Mouse (Mus musculus): Measurements from ENCODE around the gene Qpct. TPM values are rescaled to one million over a fixed set of nuclear protein-coding genes. Genes with fewer than 3 reads are reported as not detected.

Gene Qpct
- polyA plus RNA-seq, 1 experiment from 2014 or later: 13.7 TPM

GRCm38 (mm10) chr17:79031569-79031968, 20.1 kb upstream of the Qpct start:
- no peak overlapping the region for H3K27ac ChIP-seq (replicated peaks)
- no peaks in the 10 kb centered on the region for H3K9me3 ChIP-seq (replicated peaks)
- no peaks in the 10 kb centered on the region for H3K36me3 ChIP-seq
- no peak for ATAC-seq (ENCODE audit: insufficient number of reproducible peaks, low FRiP score, low TSS enrichment, low read depth)
- no peak overlapping the region for H3K9ac ChIP-seq
- no peaks in the 10 kb centered on the region for H3K4me1 ChIP-seq
- H3K27me3 ChIP-seq: no peaks in the 10 kb centered on the region
- H3K4me2 ChIP-seq (replicated peaks): no peak overlapping the region
- WGBS: 77% methylated on average over 5 of the region's 5 CpGs
- H3K4me3 ChIP-seq (replicated peaks): no peak overlapping the region

DNA sequence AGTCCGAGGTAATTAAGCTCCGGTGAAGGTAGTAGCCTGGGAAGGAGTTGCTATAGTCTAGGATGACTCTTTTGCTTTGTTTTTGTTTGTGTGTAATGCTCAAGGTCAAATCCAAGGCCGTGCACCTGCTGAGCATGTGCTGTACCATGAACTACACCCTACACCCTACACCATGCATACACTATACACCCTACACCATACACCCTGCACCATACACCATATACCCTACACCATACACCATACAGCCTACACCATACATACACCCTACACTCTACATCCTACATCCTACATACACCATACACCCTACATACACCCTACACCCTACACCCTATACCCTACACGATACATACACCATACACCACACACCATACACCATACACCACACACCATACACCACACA, 18.9 kb upstream of the Qpct start:
- H3K4me3 ChIP-seq (replicated peaks): no peak overlapping the region
- H3K4me2 ChIP-seq (replicated peaks): no peak overlapping the region
- ATAC-seq (ENCODE audit: insufficient number of reproducible peaks, low FRiP score, low TSS enrichment, low read depth): no peak
- no peak overlapping the region for H3K27ac ChIP-seq (replicated peaks)
- no peak overlapping the region for H3K9ac ChIP-seq
- H3K4me1 ChIP-seq: no peaks in the 10 kb centered on the region
- H3K27me3 ChIP-seq: no peaks in the 10 kb centered on the region
- WGBS: 77% methylated on average over 4 of the region's 4 CpGs
- H3K9me3 ChIP-seq (replicated peaks): no peaks in the 10 kb centered on the region
- no peaks in the 10 kb centered on the region for H3K36me3 ChIP-seq

DNA sequence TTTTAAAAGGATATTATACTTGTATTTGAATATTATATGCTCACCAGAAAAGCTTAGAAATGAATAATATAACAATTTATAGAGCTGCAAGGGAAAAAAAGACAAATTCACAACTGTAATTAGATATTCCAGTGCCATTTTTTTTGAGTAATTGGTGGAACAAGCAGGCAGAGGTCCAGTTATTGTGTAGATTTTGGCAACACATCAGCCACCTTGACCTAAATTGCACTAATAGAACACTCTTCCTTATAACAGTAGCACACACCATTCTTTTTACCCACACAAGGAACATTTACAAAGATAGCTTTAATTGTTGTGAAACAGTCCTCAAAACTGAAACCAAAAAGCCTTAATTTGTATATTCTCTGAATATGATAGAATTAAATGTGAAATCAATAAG, 12.0 kb upstream of the Qpct start:
- no peak for ATAC-seq (ENCODE audit: insufficient number of reproducible peaks, low FRiP score, low TSS enrichment, low read depth)
- Histone ChIP-seq H3K9ac (no peak overlapping the region), H3K27me3 (no peaks in the 10 kb centered on the region), H3K27ac (replicated peaks) (no peak overlapping the region), H3K36me3 (no peaks in the 10 kb centered on the region), H3K4me2 (replicated peaks) (no peak overlapping the region), H3K4me1 (no peaks in the 10 kb centered on the region), H3K4me3 (replicated peaks) (no peak overlapping the region), H3K9me3 (replicated peaks) (no peaks in the 10 kb centered on the region)

DNA sequence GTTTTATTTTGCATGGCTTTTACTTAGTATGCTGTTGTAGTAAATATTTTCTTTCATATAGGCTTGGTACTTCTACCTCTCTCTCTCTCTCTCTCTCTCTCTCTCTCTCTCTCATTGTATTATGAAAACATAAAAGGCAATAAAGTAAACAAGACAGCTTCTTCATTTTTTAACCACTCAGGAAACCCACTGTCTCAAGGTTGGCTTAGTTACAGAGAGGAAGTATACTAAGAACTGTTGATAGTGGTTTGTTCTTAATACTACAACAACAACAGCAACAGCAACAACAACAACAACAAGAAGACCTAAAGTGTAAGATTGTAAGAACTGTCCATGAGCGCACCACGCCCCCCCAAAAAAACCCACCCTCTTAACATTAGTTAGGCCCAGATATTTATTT, 8.0 kb upstream of the Qpct start:
- no peaks in the 10 kb centered on the region for H3K4me1 ChIP-seq
- no peak overlapping the region for H3K27ac ChIP-seq (replicated peaks)
- H3K36me3 ChIP-seq: no peaks in the 10 kb centered on the region
- H3K27me3 ChIP-seq: no peaks in the 10 kb centered on the region
- ATAC-seq (ENCODE audit: insufficient number of reproducible peaks, low FRiP score, low TSS enrichment, low read depth): no peak
- 100% methylated on average over 2 of the region's 2 CpGs for WGBS
- H3K4me3 ChIP-seq (replicated peaks): no peak overlapping the region
- H3K4me2 ChIP-seq (replicated peaks): no peak overlapping the region
- H3K9me3 ChIP-seq (replicated peaks): no peaks in the 10 kb centered on the region
- no peak overlapping the region for H3K9ac ChIP-seq

GRCm38 (mm10) chr17:79052088-79052812, 544 bp downstream of the Qpct start:
- Histone ChIP-seq H3K9ac (peak overlapping the region; percentile 35), H3K9me3 (replicated peaks) (no peaks in the 10 kb centered on the region), H3K27me3 (peaks cover 9% of the 10 kb centered on the region; the same call in 1 of the 2 replicates), H3K4me3 (replicated peaks) (peak overlapping the region; percentile 44), H3K4me1 (peaks cover 12% of the 10 kb centered on the region; the same call in 1 of the 2 replicates), H3K4me2 (replicated peaks) (peak overlapping the region; percentile 93), H3K36me3 (no peaks in the 10 kb centered on the region), H3K27ac (replicated peaks) (no peak overlapping the region)
- WGBS: 0% methylated on average over 45 of the region's 45 CpGs
- ATAC-seq (ENCODE audit: insufficient number of reproducible peaks, low FRiP score, low TSS enrichment, low read depth): peak; percentile 79

GRCm38 (mm10) chr17:79058271-79058670, 6.6 kb downstream of the Qpct start:
- H3K4me3 ChIP-seq (replicated peaks): no peak overlapping the region
- no peak overlapping the region for H3K9ac ChIP-seq
- WGBS: 47% methylated on average over 6 of the region's 6 CpGs
- H3K27me3 ChIP-seq: peaks cover 4% of the 10 kb centered on the region; the same call in 1 of the 2 replicates
- no peak overlapping the region for H3K4me2 ChIP-seq (replicated peaks)
- no peaks in the 10 kb centered on the region for H3K36me3 ChIP-seq
- no peaks in the 10 kb centered on the region for H3K9me3 ChIP-seq (replicated peaks)
- 0 out of 2 replicates have a peak, but pooled peaks cover 3% of the 10 kb centered on the region for H3K4me1 ChIP-seq
- no peak overlapping the region for H3K27ac ChIP-seq (replicated peaks)
- ATAC-seq (ENCODE audit: insufficient number of reproducible peaks, low FRiP score, low TSS enrichment, low read depth): no peak

DNA sequence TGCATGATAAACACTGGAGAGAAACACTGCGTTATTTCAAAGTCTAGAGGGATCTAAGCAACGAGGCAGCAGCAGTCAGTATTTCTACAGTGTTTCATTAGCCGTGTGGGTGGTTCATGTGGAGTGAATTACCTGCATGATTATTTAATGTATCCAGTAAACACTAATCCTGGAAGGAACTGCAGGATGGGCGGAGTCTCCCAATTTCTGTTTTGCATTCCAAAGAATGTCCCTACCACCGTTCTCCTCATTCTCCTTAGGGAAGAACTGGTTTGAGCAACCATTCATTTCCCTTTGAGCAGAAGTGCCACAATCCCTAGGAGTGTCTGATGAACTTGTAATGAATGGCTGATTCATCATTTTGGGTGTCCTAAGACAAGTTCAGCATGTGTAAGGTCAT, 8.5 kb downstream of the Qpct start:
- Histone ChIP-seq H3K36me3 (no peaks in the 10 kb centered on the region), H3K27ac (replicated peaks) (no peak overlapping the region), H3K9ac (no peak overlapping the region), H3K4me1 (0 out of 2 replicates have a peak, but pooled peaks cover 3% of the 10 kb centered on the region), H3K9me3 (replicated peaks) (no peaks in the 10 kb centered on the region), H3K4me3 (replicated peaks) (no peak overlapping the region), H3K4me2 (replicated peaks) (no peak overlapping the region), H3K27me3 (no peaks in the 10 kb centered on the region)
- 44% methylated on average over 5 of the region's 5 CpGs for WGBS
- ATAC-seq (ENCODE audit: insufficient number of reproducible peaks, low FRiP score, low TSS enrichment, low read depth): no peak

DNA sequence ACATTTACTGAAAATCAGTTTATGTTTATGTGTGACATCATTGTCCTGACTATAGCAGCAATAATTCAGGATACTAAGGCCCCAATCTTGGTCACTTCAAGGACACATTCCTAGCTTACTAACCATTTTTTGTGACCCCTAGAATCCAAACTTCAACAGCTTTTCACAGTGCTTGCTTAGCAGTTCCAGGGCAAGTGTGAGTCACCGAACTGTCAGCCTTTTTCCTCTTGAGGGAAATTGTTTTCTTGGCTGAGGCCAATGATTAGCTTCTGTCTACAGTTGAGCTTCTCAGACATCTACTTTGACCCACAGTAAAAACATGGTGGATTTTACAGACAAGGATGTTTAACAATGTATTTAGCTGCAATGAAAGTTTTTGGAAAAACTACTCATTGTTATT, 12.5 kb downstream of the Qpct start:
- 73% methylated on average over 1 of the region's 1 CpGs for WGBS
- Histone ChIP-seq H3K4me2 (replicated peaks) (no peak overlapping the region), H3K4me3 (replicated peaks) (no peak overlapping the region), H3K27ac (replicated peaks) (no peak overlapping the region), H3K9me3 (replicated peaks) (no peaks in the 10 kb centered on the region), H3K9ac (no peak overlapping the region), H3K36me3 (no peaks in the 10 kb centered on the region), H3K4me1 (peaks cover 4% of the 10 kb centered on the region; the same call in 1 of the 2 replicates), H3K27me3 (no peaks in the 10 kb centered on the region)
- no peak for ATAC-seq (ENCODE audit: insufficient number of reproducible peaks, low FRiP score, low TSS enrichment, low read depth)

DNA sequence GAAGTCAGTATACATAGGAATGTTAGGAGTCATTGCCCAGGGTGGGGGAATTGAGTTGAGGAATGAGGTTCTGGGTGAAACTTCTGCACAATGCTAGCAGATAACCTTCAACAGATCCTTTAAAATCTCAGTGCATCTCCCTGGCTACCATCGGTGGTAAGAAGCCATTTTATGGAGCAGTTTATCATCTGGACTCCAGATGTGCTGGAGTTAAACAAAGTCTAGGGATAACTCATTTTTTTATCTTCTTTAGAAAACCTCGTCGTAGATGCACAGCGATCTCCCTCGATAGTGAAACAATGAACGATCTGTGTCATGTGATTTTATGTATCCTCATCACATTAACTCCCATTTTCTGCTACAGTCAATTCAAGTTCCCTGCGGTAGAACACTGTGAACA, 16.9 kb downstream of the Qpct start:
- ATAC-seq (ENCODE audit: insufficient number of reproducible peaks, low FRiP score, low TSS enrichment, low read depth): no peak
- WGBS: 36% methylated on average over 7 of the region's 7 CpGs
- H3K27ac ChIP-seq (replicated peaks): peak overlapping the region; percentile 73

GRCm38 (mm10) chr17:79069019-79069418, 17.3 kb downstream of the Qpct start:
- H3K4me2 ChIP-seq (replicated peaks): no peak overlapping the region; the same call in 1 of the 2 replicates
- peak; percentile 84 for ATAC-seq (ENCODE audit: insufficient number of reproducible peaks, low FRiP score, low TSS enrichment, low read depth)
- no peaks in the 10 kb centered on the region for H3K27me3 ChIP-seq

More for the DNA sequence above, 16.9 kb downstream of the Qpct start:
- H3K4me2 ChIP-seq (replicated peaks): no peak overlapping the region; the same call in 1 of the 2 replicates
- no peaks in the 10 kb centered on the region for H3K27me3 ChIP-seq
- H3K4me3 ChIP-seq (replicated peaks): no peak overlapping the region; the same call in 1 of the 2 replicates
- H3K9me3 ChIP-seq (replicated peaks): no peaks in the 10 kb centered on the region
- no peaks in the 10 kb centered on the region for H3K36me3 ChIP-seq
- peaks cover 12% of the 10 kb centered on the region for H3K4me1 ChIP-seq
- H3K9ac ChIP-seq: no peak overlapping the region

GRCm38 (mm10) chr17:79069766-79070480, 18.2 kb downstream of the Qpct start:
- Histone ChIP-seq H3K27ac (replicated peaks) (peak overlapping the region; percentile 73), H3K4me1 (peaks cover 12% of the 10 kb centered on the region), H3K36me3 (no peaks in the 10 kb centered on the region), H3K9ac (no peak overlapping the region), H3K4me2 (replicated peaks) (no peak overlapping the region), H3K9me3 (replicated peaks) (no peaks in the 10 kb centered on the region), H3K27me3 (no peaks in the 10 kb centered on the region), H3K4me3 (replicated peaks) (no peak overlapping the region)
- no peak for ATAC-seq (ENCODE audit: insufficient number of reproducible peaks, low FRiP score, low TSS enrichment, low read depth)
- 81% methylated on average over 14 of the region's 14 CpGs for WGBS

More at GRCm38 (mm10) chr17:79069019-79069418, 17.3 kb downstream of the Qpct start:
- 25% methylated on average over 4 of the region's 4 CpGs for WGBS
- Histone ChIP-seq H3K4me1 (peaks cover 12% of the 10 kb centered on the region), H3K36me3 (no peaks in the 10 kb centered on the region), H3K27ac (replicated peaks) (peak overlapping the region; percentile 73), H3K9ac (no peak overlapping the region), H3K4me3 (replicated peaks) (no peak overlapping the region; the same call in 1 of the 2 replicates), H3K9me3 (replicated peaks) (no peaks in the 10 kb centered on the region)

Measured in embryonic facial prominence, embryonic 15.5 days (tissue).